Mouse (Mus musculus): ENCODE measurements around the gene Lyzl4.

- TF ChIP-seq CTCF (IDR thresholded peaks at IDR 0.05; ENCODE audit: extremely low read depth, insufficient read depth, low read length), result no peak
- TF ChIP-seq POLR2A (IDR thresholded peaks at IDR 0.05; ENCODE audit: extremely low read depth, insufficient read depth, low read length), result no peak
These were observed 35.3 kb downstream of the Lyzl4 start for GRCm38 (mm10) chr9:121606498-121607096.
